Mouse (Mus musculus): ENCODE results near the gene Htr6.

DNA sequence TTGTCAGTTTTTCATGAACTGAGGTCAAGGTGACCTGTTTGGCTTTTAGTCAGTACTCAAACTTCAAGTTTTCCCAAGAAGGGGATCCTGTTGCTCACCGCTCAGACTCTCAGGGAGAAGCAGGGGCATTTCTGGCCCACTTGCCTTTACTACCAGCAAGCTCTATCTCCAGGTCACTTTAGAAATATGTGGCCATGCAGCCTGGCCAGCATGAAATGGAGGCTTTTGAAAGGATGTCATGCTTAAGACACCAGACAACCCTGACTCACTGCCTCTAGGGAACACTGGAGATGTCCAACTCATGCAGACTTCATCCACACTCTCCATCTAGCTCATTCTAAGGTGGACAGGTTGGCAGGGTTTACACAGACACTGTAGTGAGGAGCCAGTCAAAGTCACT lies 30.1 kb upstream of the Htr6 start:
- TF ChIP-seq CTCF (IDR thresholded peaks at IDR 0.05; ENCODE audit: low read depth): no peak
- TF ChIP-seq EP300 (IDR thresholded peaks at IDR 0.05; ENCODE audit: low read depth): no peak
